ENCODE assay signal across 27 mouse cellular contexts in genomic region chr11:32393095-32393494, GRCm38 (mm10). TPM values are rescaled to one million over a fixed set of nuclear protein-coding genes. Genes with fewer than 3 reads are reported as not detected.
DNase-seq lines count a peak whose midpoint lies in the region; ATAC-seq and TF ChIP-seq lines count a peak whose summit lies in the region.
"Had no signal": no experiment of that assay in that cellular context is flagged by ENCODE, and none has a peak within 500 bp of the region (broad histone marks: within the 10 kb centered on the region; RNA-seq: fewer than 3 reads in every experiment).

No protein-coding gene starts in this region.

- H3K4me1 ChIP-seq in midbrain, postnatal 0 days (ENCODE audit: insufficient read depth, low read length), result no peaks in the 10 kb centered on the region
- no peaks in the 10 kb centered on the region for H3K4me1 ChIP-seq in midbrain, embryonic 10.5 days
- H3K4me1 ChIP-seq: forebrain, embryonic 13.5 days; hindbrain, embryonic 13.5 days; intestine, embryonic 15.5 days; megakaryocyte, embryonic 14.5 days; midbrain, embryonic 13.5 days had no signal

- H3K27ac ChIP-seq in midbrain, postnatal 0 days (ENCODE audit: low read depth, low read length), result no peak overlapping the region
- no peak overlapping the region for H3K27ac ChIP-seq in midbrain, embryonic 10.5 days (replicated peaks)
- H3K27ac ChIP-seq: forebrain, embryonic 13.5 days; hindbrain, embryonic 13.5 days; intestine, embryonic 15.5 days; layer of hippocampus, adult 2 months; left cerebral cortex, adult 2 months; liver, embryonic 13.5 days; midbrain, embryonic 13.5 days; neural tube, embryonic 15.5 days had no signal

- no peak overlapping the region for H3K4me2 ChIP-seq in midbrain, postnatal 0 days (ENCODE audit: low read depth, low read length, poor library complexity, severe bottlenecking)
- H3K4me2 ChIP-seq: forebrain, embryonic 13.5 days; hindbrain, embryonic 13.5 days; intestine, embryonic 15.5 days; liver, embryonic 13.5 days; lung, embryonic 14.5 days; midbrain, embryonic 13.5 days; neural tube, embryonic 15.5 days had no signal

- no peak overlapping the region for H3K4me3 ChIP-seq in midbrain, postnatal 0 days (ENCODE audit: low read depth, low read length)
- H3K4me3 ChIP-seq in midbrain, embryonic 10.5 days, result no peak overlapping the region
- H3K4me3 ChIP-seq: forebrain, embryonic 13.5 days; hindbrain, embryonic 13.5 days; intestine, embryonic 15.5 days; layer of hippocampus, adult 2 months; left cerebral cortex, adult 2 months; liver, embryonic 13.5 days; megakaryocyte, embryonic 14.5 days; midbrain, embryonic 13.5 days; neural tube, embryonic 15.5 days had no signal

- no peaks in the 10 kb centered on the region for H3K9me3 ChIP-seq in midbrain, postnatal 0 days (ENCODE audit: low read length)
- no peaks in the 10 kb centered on the region; the same call in 1 of the 2 replicates for H3K9me3 ChIP-seq in midbrain, embryonic 10.5 days (replicated peaks)
- H3K9me3 ChIP-seq: forebrain, embryonic 13.5 days; G1E; hindbrain, embryonic 13.5 days; intestine, embryonic 15.5 days; liver, embryonic 13.5 days; megakaryocyte, embryonic 14.5 days; midbrain, embryonic 13.5 days; neural tube, embryonic 15.5 days had no signal

- TF ChIP-seq CTCF in midbrain, postnatal 0 days (IDR thresholded peaks at IDR 0.05), result no peak

- ATAC-seq in midbrain, postnatal 0 days (ENCODE audit: low FRiP score), result no peak
- ATAC-seq: forebrain, embryonic 13.5 days; intestine, embryonic 15.5 days; midbrain, embryonic 13.5 days had no signal

- no peaks in the 10 kb centered on the region for H3K27me3 ChIP-seq in midbrain, postnatal 0 days (ENCODE audit: insufficient read depth, low read length)
- no peaks in the 10 kb centered on the region for H3K27me3 ChIP-seq in midbrain, embryonic 10.5 days (ENCODE audit: low read depth, poor library complexity, severe bottlenecking)
- H3K27me3 ChIP-seq: forebrain, embryonic 13.5 days; hindbrain, embryonic 13.5 days; intestine, embryonic 15.5 days; liver, embryonic 13.5 days; midbrain, embryonic 13.5 days; neural tube, embryonic 15.5 days had no signal

- intact Hi-C loops in left cerebral cortex, postnatal 4 days (cut with DNase I), result no loop called here

- DNase-seq in cerebellum, postnatal 14 days, result peak; percentile 38 to 49
- DNase-seq in cerebellum, adult 9-11 months, result no peak
- DNase-seq in left cerebral cortex, postnatal 4 days, result peak; percentile 57
- no peak for DNase-seq in left cerebral cortex, adult 8-10 months (ENCODE audit: low spot score in 2 of 2)
- peak; percentile 40 for DNase-seq in midbrain, postnatal 0 days (ENCODE audit: low spot score)
- DNase-seq in midbrain, embryonic 10.5 days (ENCODE audit: low spot score), result no peak
- DNase-seq in frontal cortex, postnatal 36 days (ENCODE audit: low spot score in 2 of 2), result no peak
- DNase-seq: adrenal gland, adult 8-10 months; cerebellum, adult 8-10 months; gastrocnemius, postnatal 14 days; kidney, adult 2 months; kidney, postnatal 36 days; liver, embryonic 13.5 days; lung, embryonic 14.5 days; retina, postnatal 1 day; right cerebral cortex, postnatal 14 days; thymus, postnatal 14 days had no signal

- H3K9ac ChIP-seq in midbrain, postnatal 0 days (replicated peaks; ENCODE audit: low read length, poor library complexity, severe bottlenecking), result no peak overlapping the region
- H3K9ac ChIP-seq: forebrain, embryonic 13.5 days; hindbrain, embryonic 13.5 days; intestine, embryonic 15.5 days; liver, embryonic 13.5 days; lung, embryonic 14.5 days; midbrain, embryonic 13.5 days; neural tube, embryonic 15.5 days had no signal

- WGBS in midbrain, postnatal 0 days, result 66% methylated on average over 2 of the region's 2 CpGs
- 85% methylated on average over 2 of the region's 2 CpGs for WGBS in midbrain, embryonic 10.5 days

- peaks cover 15% of the 10 kb centered on the region for H3K36me3 ChIP-seq in midbrain, postnatal 0 days (ENCODE audit: insufficient read depth, low read length)
- H3K36me3 ChIP-seq in midbrain, embryonic 10.5 days, result peaks cover 97% of the 10 kb centered on the region
- H3K36me3 ChIP-seq: G1E; liver, embryonic 13.5 days had no signal

RNA-seq across cellular contexts. Expression of gene Sh3pxd2b, which starts 45.5 kb away (rescaled TPM):
- total RNA-seq in left cerebral cortex, postnatal 4 days (2021), result 10 to 100 TPM; 43.8 to 48.2 TPM
- total RNA-seq in left cerebral cortex, adult 8-10 months (2022), result 10 to 100 TPM in 3 of 4 experiments, 1 to 10 TPM in 1; 9.1 to 12.6 (median 11.9) TPM
- total RNA-seq in midbrain, postnatal 0 days (2014; rRNA removed), result 46.4 and 47.5 TPM in 2 replicates
- 8.6 and 8.7 TPM in 2 replicates for polyA plus RNA-seq in midbrain, postnatal 0 days (2015; fragmentation: Nextera tagmentation; extraction: Ambion mirVana)
- polyA plus RNA-seq in midbrain, embryonic 10.5 days (2016; fragmentation: Nextera tagmentation; extraction: Ambion mirVana), result 25.7 and 32.7 TPM in 2 replicates
- total RNA-seq: monocyte, adult 5-6 weeks had no signal
- polyA plus RNA-seq: G1E had no signal

Comparison
In these comparisons a context has a peak if more than half of its experiments do, and no peak if none do; other contexts are left out.
1. DNase-seq: peak in cerebellum, postnatal 14 days (2 of 2), left cerebral cortex, postnatal 4 days (single experiment) and midbrain, postnatal 0 days (single experiment); none in cerebellum, adult 9-11 months (single experiment), left cerebral cortex, adult 8-10 months (0 of 2), midbrain, embryonic 10.5 days (single experiment) and frontal cortex, postnatal 36 days (0 of 2).